Mouse (Mus musculus): ENCODE measurements around the gene Pthlh.
"Not testable (repeated sequence)": the region's sequence is repeated elsewhere in the genome, so short reads cannot be mapped to it uniquely, and the experiment has no call there.

Gene Pthlh

DNA sequence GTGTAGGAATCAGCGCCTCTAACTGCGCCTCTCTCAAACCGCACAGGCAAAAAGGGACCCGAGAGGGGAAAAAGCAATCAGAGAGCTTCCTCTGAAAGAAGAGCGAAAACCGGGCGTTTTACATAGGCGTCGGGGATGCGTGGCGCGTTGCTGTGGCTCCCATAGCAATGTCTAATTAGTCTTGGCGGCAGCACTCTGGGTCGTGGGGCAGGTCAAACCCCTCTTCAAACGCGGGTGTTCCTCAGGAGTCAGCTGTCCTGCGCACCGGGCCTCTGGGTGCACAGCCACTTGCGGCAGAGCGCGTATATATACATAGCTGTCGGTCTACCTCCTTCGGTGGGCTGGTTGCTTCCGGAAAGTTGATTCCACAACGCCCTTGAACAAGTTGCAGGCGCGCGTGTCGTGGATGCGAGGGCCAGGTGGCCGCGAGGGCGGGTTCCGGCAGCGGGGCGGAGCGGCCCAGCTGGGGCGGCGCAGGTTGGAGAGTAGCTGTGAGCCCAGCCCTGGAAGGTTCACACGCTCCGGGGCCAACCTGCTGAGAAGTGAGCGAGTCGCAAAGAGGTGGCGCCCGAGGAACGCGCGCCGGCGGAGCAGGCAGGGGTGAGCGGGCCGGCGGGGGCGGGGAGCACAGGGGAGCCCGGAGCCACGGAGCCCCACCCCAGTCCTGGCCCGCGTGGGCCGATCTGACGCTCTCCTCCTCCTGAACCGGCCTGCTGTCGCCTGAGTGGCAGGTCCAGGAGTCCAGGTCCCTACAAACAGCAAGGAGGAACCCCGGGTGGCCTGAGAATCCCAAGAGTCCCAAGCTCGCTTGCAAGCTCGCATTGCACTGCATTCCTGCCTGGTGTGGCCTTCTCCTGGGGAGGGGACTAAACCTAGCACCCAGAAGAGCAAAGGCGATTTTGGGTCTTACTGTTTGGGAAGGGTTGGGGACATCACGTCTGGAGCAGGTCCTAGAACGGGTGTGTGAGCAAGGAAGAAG, at the start of gene Pthlh:
Gene Pthlh, minus strand, starts transcription at position 597 of the 979 bp plus-strand sequence.
- DNase-seq (ENCODE audit: extremely low spot score, low read depth, low spot score): no peak

DNA sequence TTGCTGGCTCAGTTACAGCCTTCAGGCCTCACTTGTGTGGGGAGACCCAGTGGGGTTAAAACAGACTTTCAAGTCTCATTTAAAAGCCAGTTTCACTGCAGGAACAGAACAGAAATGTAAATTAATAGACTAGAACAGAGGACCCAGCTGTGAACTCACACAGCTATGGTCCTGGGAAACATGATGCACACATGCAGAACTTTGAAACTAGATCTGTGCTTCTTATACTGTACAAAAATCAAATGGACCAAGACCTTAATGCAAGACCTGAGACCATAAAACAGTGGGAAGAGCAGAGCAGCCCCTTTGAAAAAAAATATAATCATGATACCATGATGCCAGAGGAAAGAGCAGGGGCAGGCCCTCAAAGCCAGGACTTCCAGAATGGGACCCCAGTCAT, 49.3 kb upstream of the Pthlh start:
- no peak for DNase-seq (ENCODE audit: extremely low spot score, low read depth, low spot score)

DNA sequence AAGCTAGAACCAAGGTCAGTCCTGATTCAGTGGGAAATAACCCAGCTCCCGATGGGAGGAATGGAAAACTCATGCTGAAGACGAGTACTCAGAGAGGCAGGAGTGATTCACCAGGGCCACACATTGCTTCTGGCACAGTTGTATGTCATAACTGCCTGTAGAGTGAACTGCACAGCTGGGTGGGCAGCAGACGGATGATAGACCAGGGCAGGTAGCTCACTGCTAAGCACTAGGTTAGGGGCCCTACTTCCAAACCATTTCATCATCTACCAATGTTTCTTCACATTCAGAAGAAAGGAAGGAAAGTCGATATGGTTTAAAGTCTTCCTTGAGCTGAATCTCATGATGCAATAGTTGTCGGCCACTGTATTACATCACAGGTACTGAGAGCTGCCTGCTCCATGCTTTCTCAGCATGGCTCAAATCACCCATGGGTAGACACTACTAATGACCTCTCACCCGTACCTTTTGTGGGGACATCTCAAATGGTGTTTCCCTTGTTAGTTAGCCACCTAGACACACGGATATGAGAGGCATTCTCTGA, 46.5 kb upstream of the Pthlh start:
- no peak for DNase-seq (ENCODE audit: extremely low spot score, low read depth, low spot score)

DNA sequence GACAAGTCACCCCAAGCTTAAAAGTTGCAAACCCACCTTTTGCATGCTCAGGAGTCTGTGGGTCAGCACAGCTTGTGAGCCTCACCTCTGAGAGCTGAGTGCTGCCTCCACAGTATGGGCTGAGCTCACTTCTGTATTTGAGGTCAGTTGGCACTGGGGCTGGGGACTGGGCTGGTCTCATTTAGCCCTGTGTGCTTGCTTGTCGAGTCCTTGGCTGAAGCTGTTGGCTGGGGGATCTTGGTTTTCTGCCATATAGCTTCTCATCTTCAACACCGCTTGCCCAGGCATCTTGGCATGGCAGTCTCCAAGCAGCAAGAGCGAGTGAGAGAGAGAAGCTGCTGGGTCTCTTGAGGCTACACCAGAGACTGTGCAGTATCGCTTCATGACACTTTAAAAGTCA, 46.1 kb upstream of the Pthlh start:
- no peak for DNase-seq (ENCODE audit: extremely low spot score, low read depth, low spot score)

DNA sequence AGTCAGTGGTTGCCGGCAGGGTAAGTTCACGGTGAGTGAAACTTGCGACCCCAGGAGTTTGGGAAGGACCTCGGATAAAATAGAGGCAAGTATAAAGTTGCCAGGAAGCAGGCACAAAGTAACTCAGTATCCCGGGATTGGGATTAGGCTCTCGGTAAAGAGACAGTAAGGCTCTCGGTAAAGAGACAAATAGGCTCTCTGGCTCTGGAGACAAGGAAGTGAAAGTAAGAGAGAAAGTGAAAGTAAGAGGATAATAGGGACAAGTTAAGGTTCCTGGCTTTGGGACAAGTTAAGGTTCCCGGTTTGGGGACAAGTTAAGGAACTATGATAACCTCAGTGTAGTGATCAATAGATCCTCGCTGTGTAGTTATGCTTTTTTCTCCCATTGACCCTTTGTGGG, 40.3 kb upstream of the Pthlh start:
- DNase-seq (ENCODE audit: extremely low spot score, low read depth, low spot score): not testable (repeated sequence)

DNA sequence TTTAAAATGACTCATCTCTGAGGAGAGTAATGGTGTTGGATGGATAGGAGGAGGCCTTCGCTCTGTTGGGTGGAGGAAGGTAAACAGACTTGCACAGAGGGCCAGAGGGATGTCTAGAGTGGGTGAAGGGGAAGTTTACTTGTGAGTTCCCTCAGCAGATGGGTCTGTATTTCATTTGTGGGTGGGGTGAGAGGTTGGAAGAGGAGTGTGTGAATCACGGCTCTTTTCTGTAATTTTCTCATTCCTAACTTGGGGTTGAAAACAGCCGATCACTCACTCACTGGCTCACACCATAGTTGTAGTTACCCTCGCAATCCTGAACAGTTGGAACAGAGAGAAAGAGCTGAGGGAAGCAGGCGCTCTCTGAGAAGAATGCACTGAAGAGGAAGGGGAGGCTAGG, 35.6 kb upstream of the Pthlh start:
- DNase-seq (ENCODE audit: extremely low spot score, low read depth, low spot score): no peak

DNA sequence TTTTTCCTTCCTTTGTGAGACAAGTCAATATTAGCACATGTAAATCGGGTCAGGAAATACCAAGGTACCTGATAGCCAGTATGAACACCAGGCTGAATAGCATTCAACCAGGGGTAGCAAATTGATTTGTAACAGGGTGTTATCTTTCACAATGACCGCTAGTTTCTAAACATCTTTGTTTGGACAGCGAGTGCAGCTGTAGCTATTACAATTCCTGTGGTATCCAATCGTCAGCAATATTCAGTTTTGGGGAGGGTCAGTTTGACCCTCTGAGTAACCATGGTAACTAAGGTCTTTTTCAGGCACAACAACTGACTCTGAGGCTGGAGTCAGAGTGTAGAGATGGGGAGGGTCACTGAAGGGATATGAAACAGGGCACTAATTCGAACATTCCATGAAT, 15.3 kb upstream of the Pthlh start:
- no peak for DNase-seq (ENCODE audit: extremely low spot score, low read depth, low spot score)

DNA sequence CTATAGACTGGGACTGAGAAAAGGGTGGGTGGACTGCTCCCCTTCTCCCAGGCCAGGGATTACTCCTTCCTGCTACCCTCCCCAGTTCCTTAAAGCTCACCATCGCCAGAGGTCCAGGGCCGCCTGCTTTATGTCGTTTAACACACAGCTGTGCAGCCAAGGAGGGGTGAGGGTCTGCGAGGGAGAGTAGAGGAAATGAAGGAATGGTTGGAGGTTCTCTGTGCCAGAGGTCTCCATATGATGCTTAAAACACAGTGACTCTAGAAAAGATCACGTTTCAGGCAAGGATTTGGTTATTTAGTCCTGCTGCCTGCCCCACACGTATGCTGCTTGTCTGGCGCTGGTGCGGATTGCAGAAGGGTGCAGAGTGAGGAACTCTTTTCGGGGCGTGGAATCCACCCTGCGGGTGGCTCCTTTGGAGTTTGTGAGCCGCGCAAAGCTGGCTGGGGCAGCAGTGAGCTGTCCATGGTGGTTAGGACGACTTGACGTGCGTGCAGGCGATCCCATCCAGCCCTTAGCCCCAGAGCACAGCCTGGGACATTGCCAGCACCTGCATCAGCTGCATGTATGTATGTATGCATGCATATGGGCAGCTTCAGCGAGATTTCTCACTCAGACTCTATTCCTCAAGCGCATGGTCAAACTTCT, 4.3 kb upstream of the Pthlh start:
- no peak for DNase-seq (ENCODE audit: extremely low spot score, low read depth, low spot score)

DNA sequence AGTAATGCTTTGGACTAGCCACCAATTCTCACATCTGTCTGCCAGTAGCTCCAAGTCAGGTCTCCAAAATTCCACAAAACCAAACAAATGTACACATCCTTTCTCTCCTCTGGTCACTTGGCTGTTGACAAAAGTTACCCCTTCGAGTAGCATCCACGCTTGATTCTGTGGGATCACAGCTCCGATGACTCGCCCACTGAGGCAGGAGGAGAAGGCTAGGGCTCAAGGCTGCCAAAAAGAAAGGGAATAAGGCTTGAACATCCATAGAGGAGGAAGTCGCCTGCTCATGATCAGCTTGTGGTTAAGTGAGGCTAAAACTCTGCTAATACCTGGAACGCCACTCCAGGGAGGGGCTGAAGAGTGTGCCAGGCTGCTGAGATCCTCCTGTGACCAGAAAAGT, 2.5 kb upstream of the Pthlh start:
- DNase-seq (ENCODE audit: extremely low spot score, low read depth, low spot score): no peak

DNA sequence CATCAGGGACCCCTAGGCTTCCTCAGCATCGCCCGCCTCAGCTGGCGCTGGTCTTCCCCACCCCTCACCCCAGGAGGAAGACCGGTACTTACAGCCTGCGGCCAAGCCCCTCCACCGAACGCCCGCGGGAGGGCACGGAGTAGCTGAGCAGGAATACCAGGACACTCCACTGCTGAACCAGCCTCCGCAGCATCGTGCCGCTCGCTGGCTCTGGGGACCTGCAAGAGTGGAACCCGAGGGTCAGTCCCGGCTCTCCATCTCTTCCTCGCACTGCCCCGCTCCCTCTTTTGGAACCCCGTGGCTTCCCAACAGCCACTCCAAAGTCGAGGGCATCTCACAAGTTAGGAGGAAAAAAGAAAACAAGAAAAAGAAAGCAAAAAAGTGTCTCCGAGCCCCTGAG, 805 bp downstream of the Pthlh start:
- DNase-seq (ENCODE audit: extremely low spot score, low read depth, low spot score): no peak

DNA sequence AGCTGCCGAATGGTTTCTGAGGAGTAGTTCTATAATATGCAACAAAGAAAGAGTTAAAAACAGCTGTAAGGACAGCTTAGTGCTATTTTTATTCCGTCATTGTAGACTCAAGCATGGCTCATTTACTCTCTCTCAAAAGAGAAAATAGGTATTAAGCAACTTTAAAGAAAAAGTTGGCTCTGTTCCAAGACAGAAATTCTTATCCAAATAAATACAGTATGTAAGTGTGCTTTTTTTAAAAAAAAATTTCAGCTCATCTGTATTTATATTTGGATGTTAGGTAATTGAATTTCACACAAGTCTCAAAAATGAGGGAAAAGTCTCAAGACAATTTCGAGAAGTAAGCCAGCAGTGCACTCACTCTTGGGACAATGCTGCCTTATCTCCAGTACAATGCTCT, 2.4 kb downstream of the Pthlh start:
- no peak for DNase-seq (ENCODE audit: extremely low spot score, low read depth, low spot score)

DNA sequence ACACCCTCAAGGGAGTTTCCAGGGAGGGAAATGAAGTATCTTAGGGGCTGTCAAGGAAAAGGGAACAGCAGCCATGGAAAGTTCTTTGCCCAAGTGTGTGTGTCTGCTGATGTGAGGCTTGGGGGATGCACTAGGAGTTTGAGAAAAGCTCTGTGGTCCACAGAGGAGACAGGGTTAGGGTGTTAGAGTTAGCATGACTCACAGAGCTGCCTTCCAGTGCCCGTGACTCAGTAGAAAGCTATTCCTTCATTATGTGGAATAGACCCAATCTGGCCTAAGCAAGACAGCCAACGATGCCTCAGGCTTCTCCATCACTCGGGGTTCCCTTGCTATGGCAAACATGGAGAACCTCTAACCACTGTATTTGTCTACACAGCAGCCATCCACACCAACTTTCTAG, 3.2 kb downstream of the Pthlh start:
- no peak for DNase-seq (ENCODE audit: extremely low spot score, low read depth, low spot score)

DNA sequence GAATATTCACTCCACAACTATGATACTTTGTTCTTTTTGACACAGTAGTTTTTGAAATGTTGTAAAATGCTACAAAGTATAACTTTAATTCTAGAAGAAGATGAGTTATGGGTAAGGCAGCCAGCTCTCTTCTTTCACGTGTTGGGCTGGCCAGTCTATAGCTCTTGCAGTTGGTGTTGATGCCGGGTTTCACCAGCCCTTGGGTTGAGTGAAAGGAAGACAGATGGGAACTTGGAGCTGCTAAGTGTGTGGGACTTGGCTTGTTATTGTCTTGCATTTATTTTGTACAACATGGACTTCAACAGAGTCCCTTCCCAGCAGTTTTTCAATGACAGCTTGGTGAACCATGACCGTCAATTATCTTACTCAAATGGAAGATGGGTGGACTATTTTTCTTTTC, 16.2 kb downstream of the Pthlh start:
- no peak for DNase-seq (ENCODE audit: extremely low spot score, low read depth, low spot score)

DNA sequence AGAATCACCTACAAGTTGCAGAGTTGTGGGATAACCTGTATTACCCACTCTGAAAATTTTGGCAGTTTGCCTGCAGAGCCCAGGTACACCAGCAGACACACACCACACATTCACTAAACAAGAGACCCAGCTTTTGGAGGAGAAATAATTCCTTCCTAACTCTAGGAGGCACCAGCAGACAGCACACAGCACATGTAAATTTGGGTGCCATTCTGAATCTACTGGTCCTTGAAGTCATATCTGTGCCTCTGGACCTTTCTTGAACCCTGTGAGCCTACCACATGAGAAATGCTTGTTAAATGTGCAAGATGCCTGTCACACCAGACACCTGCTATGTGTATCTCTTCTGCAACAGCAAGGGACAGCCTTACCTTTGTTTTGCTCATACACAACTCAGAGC, 19.7 kb downstream of the Pthlh start:
- DNase-seq (ENCODE audit: extremely low spot score, low read depth, low spot score): no peak

DNA sequence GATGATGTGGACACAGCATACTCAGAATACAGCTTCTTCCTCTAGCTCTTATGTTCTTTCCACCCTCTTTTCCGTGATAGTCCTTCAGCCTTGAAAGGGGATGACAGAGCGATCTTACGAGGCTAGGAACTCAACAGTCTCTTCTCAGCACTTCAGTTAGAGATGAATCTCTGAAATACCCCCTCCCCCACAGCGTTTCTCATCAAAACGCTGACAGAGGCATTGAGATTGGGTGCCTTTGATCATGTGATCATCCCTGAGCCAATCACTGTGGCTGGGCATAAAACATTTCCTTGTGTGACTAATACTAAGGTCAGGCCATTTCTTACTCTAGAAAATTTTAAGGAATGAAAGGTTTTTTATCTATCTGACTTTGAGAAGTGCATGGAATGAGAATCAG, 20.3 kb downstream of the Pthlh start:
- DNase-seq (ENCODE audit: extremely low spot score, low read depth, low spot score): no peak

DNA sequence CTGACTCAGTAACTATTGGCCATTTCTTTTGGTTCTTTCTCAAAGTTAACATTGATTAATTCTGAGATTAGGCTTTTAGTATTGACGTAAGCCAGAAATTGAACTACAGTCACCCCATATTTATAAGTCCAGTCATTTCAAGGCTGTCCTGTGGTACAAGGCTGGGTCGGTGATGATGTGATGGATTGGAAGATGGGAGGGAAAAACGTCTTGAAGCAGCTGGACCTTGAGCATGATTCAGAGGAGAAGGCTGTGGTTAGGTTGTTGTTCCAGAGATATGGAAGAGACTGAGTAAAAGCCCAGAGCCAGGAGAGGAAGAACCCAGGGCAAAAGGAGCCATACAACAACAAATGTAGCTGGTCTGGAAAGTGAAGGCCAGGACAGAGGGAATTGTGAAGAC, 22.4 kb downstream of the Pthlh start:
- no peak for DNase-seq (ENCODE audit: extremely low spot score, low read depth, low spot score)

DNA sequence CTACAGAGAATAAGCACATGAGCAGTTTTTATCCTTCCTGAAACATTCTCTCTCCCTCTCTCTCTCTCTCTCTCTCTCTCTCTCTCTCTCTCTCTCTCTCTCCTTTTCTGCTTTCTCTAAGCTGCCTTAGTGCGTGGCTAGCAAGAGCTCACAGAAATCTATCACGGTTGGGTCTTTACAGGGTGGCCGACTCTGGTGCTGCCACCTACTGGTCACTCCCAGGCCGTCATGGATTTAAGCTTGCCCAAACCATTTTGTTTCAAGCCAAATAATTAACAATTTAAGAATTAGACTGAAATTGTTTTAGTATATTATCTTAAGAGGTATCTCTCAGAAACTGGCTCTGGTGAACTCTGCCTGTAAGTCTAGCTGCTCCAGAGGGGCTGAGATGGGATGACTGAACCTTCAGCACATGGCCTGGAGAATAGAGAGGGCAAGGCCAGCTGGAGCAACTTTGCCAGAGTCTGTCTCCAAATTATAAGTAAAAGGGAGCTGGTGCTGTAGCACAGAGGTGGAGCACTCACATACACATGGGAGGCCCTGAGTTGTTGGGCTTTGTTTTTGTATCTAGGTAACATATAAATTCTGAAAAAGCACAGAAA, 23.7 kb downstream of the Pthlh start:
- no peak for DNase-seq (ENCODE audit: extremely low spot score, low read depth, low spot score)

DNA sequence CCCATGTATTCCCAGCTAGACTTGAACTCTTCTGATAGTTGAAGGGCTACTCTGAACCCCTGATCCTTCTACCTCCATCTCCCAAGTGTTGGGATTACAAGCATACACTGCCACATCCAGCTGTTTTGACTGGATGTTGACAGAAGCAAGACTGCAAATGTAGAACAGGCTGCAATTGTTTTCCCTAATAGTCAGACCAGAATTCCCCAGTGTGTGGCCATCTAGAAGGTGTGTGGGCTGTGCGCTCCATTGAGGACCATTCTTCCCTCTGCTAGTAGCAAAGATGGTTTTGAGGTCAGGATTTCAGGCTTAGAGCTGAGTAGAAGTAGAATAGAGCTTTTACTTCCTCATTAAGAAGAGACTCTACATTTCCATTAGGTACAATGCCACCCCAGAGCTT, 37.3 kb downstream of the Pthlh start:
- DNase-seq (ENCODE audit: extremely low spot score, low read depth, low spot score): no peak

DNA sequence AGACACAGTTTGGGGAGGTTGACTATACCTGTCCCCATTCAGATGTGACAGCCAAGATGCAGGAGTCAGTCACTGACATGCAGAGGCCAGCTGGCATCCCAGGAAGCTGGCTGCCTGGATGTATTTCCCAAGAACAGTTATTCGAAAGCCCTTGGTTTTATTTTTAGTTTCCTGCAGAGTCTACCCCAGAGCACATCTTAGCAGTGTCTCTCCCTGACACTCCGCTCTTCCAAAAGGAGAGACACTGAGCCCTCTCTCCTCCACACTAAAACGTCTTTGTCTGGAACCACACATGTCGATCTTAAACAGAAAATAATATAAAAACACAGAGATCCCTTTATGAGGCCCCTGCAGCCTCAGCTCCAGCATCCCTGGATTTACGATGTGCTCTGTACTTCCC, 44.9 kb downstream of the Pthlh start:
- DNase-seq (ENCODE audit: extremely low spot score, low read depth, low spot score): no peak

DNA sequence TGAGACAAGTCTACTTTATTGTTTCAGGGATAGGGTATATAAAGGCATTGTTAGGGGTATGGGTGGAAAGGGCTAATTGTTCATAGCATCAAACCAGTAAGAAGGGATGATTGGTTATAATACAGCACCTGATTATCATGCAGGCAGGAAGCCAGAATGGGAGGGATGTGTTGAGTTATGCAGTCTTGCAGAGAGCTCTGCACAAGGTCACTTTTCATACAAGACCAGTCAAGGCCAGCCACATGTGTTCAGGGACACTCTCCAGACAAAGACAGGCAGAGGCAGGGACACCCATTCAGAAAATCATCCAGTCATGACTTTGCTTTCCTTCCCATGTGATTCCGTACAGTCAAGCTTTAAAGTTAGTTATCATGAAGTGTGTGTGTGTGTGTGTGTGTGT, 47.8 kb downstream of the Pthlh start:
- no peak for DNase-seq (ENCODE audit: extremely low spot score, low read depth, low spot score)

DNA sequence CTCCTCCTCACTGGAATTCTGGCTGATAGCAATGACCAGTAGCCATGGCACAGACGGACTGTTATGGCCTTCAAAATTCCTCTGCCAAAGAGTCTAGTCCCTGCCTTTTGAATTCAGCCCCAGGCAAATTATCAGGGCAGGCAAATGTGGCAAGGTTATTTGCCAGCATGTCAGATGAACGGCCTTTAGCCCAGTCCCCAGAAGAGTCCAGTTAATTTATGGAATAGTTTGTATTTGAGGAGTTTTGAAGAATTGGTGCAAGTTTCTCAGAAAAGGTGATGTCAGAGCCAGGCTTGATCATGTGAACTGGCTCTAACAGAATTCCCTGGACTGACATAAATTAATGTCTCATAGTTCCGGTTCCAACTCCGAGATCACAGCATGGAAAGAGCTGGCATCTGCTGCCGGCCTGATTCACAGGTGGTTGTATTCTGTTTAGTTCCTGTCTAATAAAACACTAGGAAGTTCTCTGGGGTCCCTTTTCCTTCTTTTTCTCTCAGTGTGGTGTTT, 56.1 kb downstream of the Pthlh start:
- no peak for DNase-seq (ENCODE audit: extremely low spot score, low read depth, low spot score)
